Mouse (Mus musculus) induced T-regulatory cell, adult 2 months (primary cell): ENCODE data around the gene Trim7.
"Not testable (repeated sequence)": the region's sequence is repeated elsewhere in the genome, so short reads cannot be mapped to it uniquely, and the experiment has no call there.

ENCODE experiments used
- DNase-seq: peaks from one replicate; pipeline ENCODE4 v3.0.0-alpha.2; 2012; ENCODE audit warnings: low read depth

Trim7 gene

GRCm38 (mm10) chr11:48900654-48901566 is 75.0 kb downstream of the Trim7 start:
- DNase-seq: not testable (repeated sequence)

GRCm38 (mm10) chr11:48901567-48901930 is 75.6 kb downstream of the Trim7 start:
- not testable (repeated sequence) for DNase-seq
